Mouse (Mus musculus) lung, adult 18-20 months (tissue): ENCODE measurements at regions not wholly inside any gene's neighbourhood (a gene's known extent, or its start where the extent isn't known, plus 50 kb on each side); places are given as distances from the start of the nearest gene placed in this dataset.

Experiments
- DNase-seq, 2 experiments: peaks; one replicate each; pipeline ENCODE4 v3.0.0; 2022; ENCODE audit warnings: mixed read lengths in 2 of 2

DNA sequence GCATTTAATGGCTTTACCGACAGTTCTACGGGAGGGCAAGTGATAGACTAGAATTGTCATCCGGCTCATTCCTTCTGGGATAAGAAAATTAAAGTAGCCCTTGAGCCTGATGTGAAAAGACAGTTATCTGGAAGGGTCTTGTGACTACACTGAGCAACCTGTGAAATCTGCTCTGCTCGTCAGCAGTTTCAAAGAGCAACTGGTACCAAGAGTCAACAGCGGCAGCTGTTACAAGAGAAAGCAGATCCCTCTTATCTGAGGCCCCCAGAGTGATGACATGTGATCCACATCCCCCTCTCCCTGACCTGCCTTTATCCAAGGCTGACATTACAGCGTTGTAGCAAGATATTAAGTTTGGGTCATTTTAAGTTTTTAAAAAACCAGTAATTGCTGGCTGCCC, 52.6 kb upstream of the Unc13c start:
- no peak for DNase-seq

DNA sequence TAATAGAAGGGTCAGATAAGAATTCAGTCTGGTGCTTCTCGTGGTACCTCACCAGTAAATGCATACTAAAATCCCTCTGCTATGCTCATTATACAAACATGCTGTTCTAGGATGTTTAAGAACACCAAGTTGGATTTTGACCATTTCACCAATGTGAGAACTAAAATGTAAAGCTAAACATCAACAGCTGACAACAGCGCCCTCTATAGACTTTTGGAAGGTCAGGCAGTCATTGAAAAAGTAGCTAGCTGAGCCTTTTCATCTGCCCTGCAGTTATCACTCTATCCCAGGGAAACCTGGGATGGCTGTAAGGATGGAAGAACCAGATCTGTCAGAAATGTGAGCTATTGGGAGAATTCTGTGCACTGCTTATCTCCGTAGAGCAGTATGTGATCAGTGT, 55.2 kb upstream of the Unc13c start:
- DNase-seq, result no peak

DNA sequence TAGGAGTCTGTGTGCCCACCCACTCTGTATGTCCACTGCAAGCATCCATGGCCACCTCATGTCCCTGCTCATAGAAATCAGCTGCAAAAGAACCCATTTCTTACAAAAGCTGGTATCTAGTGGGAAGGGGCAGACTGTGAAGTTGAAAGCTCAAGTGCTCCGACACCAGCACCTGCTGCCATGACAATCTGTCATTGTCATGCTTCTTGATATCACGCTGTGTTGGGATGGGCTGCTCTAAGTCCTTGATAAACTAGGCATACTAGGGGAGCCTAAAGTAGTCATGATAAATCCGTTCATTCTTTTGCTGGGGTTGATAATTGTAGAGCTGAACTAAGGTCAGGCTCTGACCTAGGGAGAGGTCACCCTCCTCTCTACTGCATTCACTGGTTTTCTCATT, 57.4 kb upstream of the Unc13c start:
- no peak for DNase-seq

DNA sequence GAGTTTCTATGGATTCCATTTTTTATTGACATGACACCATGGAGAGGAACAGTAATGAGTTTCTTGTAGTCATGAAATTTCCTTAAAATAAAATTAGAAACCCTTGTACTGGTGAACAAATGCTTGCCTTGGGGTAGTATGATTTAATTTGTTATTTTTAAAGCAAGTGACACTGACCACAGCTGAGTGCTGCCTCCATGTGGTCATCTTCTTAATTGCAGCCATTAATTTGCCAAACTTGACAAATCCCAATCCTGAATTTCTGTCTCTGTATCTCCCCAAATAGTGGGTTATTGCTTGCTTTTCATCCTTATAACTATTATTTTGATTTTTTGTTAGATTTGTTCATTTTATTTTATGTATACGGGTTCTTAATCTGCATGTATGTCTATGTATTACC, 59.7 kb upstream of the Unc13c start:
- no peak for DNase-seq

DNA sequence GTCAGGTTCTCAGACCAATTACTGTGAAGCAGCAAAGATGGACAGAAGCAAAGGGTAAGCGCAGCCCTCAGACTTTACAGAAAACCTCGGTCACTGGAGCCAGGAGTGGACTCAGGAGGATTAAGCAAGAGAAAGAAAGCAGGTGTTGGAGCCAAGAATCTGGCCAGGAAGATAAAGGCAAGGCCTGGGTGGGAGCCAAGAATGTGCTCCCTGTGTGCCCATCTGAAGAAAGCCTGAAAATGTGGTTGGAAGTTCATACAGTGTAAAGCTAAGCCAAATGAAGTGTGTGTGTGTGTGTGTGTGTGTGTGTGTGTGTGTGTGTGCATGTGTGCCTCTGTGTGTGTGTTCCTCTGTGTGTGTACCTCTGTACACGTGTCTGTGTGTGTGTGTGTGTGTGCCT, 64.2 kb upstream of the Wdr72 start:
- DNase-seq, result peak; percentile 38 to 48

DNA sequence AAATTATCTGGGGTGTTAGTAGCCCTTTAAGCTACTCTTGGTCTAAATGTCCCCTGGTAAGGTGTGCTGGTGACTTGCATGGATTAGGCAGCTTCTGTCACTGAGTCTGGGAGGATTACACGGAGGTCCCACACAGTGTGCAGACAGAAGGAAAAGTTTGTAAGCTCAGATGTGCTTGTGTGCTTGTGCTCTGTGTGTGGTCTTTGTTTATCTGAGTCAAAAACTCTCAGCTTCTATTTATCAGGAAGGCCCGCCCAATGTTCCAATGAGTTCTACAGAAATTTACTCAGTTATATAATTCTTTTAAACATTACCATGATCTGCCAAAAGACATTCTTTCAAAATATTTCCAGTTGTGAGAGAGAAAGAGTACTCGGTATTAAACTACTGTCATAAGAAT, 60.4 kb upstream of the Wdr72 start:
- no peak for DNase-seq

DNA sequence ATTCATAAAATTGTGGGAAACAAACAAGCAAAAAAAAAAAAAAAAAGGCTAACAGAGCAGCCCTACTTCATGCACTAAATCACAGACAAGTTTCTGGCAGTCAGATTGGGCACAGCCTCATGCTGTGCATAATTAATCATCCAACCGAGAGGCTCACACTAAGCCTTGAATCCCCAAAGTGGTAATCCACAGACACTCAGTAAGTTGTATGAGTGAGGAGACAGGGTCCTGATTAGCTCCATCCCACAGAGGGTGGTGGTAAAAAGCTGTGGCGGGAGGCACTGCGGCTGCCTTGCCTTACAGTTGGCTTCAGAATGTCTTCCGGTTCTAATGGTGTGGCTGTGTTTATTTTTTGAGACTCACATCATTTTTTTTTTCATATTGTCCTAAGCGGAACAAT, 53.4 kb upstream of the Wdr72 start:
- DNase-seq, result no peak

DNA sequence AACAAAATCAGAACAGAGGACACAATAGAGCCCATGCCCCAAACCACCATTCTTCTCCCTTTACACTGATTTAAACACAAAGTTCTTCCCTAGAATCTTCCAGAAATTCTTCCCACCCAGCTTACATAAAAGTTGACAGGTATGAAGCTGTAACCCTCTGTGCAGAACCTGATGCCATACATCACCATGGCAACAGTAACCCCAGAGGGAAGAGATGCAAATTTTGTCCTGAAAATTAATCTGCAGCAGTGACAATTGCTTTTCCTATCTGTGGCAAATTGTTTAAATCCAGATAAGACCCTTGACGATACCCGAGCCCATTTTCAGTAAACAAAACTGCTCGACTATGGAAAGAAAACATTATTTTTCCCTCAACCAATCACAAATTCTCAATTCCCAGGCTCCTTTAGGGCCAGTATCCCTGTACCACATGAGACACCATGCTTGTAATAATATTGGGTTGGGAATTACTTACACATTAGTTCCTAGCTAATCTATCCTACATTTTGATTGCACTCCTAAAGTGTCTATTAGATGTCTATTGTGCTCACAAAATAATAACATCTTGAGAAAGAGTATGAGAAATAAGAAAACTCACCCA, 52.6 kb upstream of the Wdr72 start:
- DNase-seq, result no peak

DNA sequence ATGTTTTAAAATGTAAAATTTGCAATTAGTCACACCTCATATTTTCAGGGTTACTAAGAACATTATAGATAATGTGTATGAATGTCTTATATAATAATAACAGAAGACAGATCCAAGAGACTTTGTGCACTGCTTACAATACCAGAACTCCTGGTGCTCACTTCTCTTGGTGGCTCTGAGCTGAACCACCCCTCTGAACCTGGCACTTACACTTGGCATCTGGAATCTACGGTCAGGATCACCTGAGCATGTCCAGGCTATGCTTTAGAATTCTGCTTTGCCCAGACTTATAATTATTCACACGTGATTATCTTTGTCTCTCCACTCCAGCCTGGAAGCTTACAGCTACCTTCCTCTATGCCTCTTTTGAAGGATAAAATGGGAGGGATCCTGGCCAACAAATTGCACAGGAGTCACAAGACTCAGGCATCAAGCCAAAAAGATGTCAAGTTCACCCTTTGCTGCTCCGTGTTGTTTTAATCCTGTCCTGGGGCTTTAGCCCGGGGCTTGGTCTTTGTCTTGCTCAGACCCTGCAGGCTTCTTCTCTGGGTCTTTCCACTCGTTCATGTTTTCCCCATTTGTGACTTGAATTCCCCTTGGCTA, 51.8 kb upstream of the Wdr72 start:
- no peak for DNase-seq
